Mouse (Mus musculus) intestine, postnatal 0 days (tissue): ENCODE measurements around the gene Aak1. TPM values are rescaled to one million over a fixed set of nuclear protein-coding genes. Genes with fewer than 3 reads are reported as not detected.

Experiments used
- ATAC-seq: fragments of 200-750 bp; cut with Nextera tagmentation; 2 replicates; pipeline ENCODE4 v1.8.0; 2017; ENCODE audit warnings: mild to moderate bottlenecking, moderate TSS enrichment, moderate library complexity
- H3K27ac ChIP-seq: fragments of 300-500 bp; sonication (generic); 2 replicates; pipeline ENCODE4 v1.5.1; 2014; ENCODE audit warnings: mild to moderate bottlenecking, low read depth, low read length, moderate library complexity
- H3K27me3 ChIP-seq: fragments of 300-500 bp; sonication (generic); replicated peaks from 2 replicates; pipeline ENCODE4 v1.6.1; 2014; ENCODE audit warnings: low read length, mixed read lengths; ENCODE audit not compliant: control insufficient read depth, insufficient read depth
- H3K36me3 ChIP-seq: fragments of 300-500 bp; sonication (generic); 2 replicates; pipeline ENCODE4 v1.6.1; 2014; ENCODE audit warnings: mild to moderate bottlenecking, moderate library complexity; ENCODE audit not compliant: control insufficient read depth, insufficient read depth
- H3K4me1 ChIP-seq: fragments of 300-500 bp; sonication (generic); replicated peaks from 2 replicates; pipeline ENCODE4 v1.6.1; 2014; ENCODE audit warnings: antibody characterized with exemption, low read length, mixed read lengths; ENCODE audit not compliant: control insufficient read depth, insufficient read depth
- H3K4me2 ChIP-seq: fragments of 300-500 bp; sonication (generic); replicated peaks from 2 replicates; pipeline ENCODE4 v1.6.1; 2014; ENCODE audit warnings: low read depth, mild to moderate bottlenecking, moderate library complexity
- H3K4me3 ChIP-seq: fragments of 300-500 bp; sonication (generic); 2 replicates; pipeline ENCODE4 v1.5.1; 2014; ENCODE audit warnings: low read depth, low read length
- H3K9ac ChIP-seq: fragments of 300-500 bp; sonication (generic); 2 replicates; pipeline ENCODE4 v1.6.1; 2014; ENCODE audit warnings: mild to moderate bottlenecking, low read depth, low read length
- H3K9me3 ChIP-seq: fragments of 300-500 bp; sonication (generic); 2 replicates; pipeline ENCODE4 v1.6.1; 2016; ENCODE audit warnings: mixed run types; ENCODE audit not compliant: control insufficient read depth
- CTCF ChIP-seq: sonication (generic); IDR thresholded peaks from 2 replicates; pipeline ENCODE4 v1.5.1; 2016; ENCODE audit warnings: low read depth, mild to moderate bottlenecking, control low read depth, antibody characterized with exemption, moderate library complexity
- WGBS: fragments of 180-500 bp; shearing (Covaris S2); extraction: QIAGEN DNeasy Blood & Tissue Kit; methylation state at CpG from one replicate; pipeline ENCODE4 v1.1.7; 2014; 5-methylcytosine and 5-hydroxymethylcytosine counted together
- polyA plus RNA-seq: library from polyadenylated mRNA; unstranded; fragments of >200 nt; fragmentation: Nextera tagmentation; extraction: Ambion mirVana; gene quantifications from 2 replicates; pipeline ENCODE4 v1.2.1, GENCODE M21; 2015

Aak1 gene
- polyA plus RNA-seq, 1 experiment from 2014 or later = 5.7 TPM

DNA sequence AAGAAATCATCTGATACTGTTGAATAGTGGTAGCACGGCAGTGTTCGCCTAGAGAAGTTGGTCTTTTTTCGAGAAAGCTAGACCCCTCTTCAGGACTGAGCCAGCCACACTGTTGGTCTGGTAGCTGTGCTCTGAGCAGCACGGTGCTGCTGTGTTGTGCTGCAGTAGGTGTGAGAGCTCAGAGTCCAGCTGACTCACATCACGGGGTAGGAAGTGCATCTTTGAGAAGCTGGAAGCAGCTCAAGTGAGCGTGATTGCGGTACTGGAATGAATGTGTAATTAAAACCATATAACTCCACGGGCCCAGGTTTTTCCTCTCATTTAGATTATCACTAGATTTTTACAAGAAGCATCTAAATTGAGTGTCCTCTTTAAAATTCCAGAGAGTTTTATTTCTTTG, 97.8 kb downstream of the Aak1 start:
- WGBS = 53% methylated on average over 8 of the region's 8 CpGs
- Histone ChIP-seq H3K27me3 (no peaks in the 10 kb centered on the region), H3K27ac (peak overlapping the region; percentile 41; the same call in 1 of the 2 replicates), H3K4me2 (no peak overlapping the region), H3K9ac (no peak overlapping the region), H3K9me3 (no peaks in the 10 kb centered on the region), H3K4me1 (no peaks in the 10 kb centered on the region), H3K36me3 (peaks cover 35% of the 10 kb centered on the region), H3K4me3 (no peak overlapping the region)
- peak; percentile 77 for ATAC-seq
- no peak for TF ChIP-seq CTCF

DNA sequence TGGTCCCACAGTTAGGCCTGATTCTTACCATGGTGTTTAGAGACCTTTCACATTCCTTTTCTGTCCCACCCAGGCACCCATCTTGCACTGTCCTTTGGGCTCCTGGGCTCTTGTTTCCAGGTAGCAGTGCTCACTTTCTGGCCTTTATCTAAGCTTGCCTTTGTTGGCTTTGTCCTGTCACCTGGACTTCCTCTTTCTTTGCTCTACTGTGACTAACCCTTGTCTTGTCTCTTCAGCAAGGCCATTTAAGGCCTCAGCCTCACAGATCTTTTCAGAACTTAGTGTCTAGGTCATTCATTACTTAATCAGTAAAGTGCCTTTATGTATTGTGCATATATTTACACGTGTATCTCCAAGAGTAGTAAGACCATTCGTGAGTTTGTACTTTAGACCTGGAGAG, 99.4 kb downstream of the Aak1 start:
- Histone ChIP-seq H3K4me1 (no peaks in the 10 kb centered on the region), H3K4me2 (no peak overlapping the region), H3K9ac (no peak overlapping the region), H3K36me3 (peaks cover 35% of the 10 kb centered on the region), H3K4me3 (no peak overlapping the region), H3K27me3 (no peaks in the 10 kb centered on the region), H3K9me3 (no peaks in the 10 kb centered on the region), H3K27ac (no peak overlapping the region)
- no peak; the same call in 1 of the 2 replicates for ATAC-seq
- TF ChIP-seq CTCF = no peak
- WGBS = 48% methylated on average over 2 of the region's 2 CpGs

DNA sequence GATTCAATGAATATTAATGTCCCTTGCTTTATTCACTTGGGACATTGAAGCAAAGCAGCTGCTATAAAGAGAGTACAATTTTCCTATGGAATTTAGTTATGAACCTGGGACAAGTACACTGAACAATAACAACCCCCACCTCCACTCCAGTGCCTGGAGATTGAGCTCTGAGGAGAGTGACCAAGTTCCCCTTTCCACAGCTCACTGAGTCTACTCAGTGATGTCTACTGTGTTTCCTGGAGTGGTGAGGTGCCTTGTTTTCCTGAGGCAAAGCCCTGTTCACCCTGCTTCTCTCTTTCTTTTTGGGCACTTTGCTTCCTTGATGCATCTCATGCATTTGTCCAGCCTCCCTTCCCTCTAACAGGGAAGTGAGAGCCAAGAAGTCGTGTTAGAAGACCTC, 100.8 kb downstream of the Aak1 start:
- Histone ChIP-seq H3K4me2 (no peak overlapping the region), H3K9me3 (no peaks in the 10 kb centered on the region), H3K4me1 (no peaks in the 10 kb centered on the region), H3K27ac (no peak overlapping the region), H3K9ac (no peak overlapping the region), H3K4me3 (no peak overlapping the region), H3K27me3 (no peaks in the 10 kb centered on the region), H3K36me3 (peaks cover 37% of the 10 kb centered on the region)
- WGBS = 79% methylated on average over 1 of the region's 1 CpGs
- TF ChIP-seq CTCF = no peak
- ATAC-seq = no peak

DNA sequence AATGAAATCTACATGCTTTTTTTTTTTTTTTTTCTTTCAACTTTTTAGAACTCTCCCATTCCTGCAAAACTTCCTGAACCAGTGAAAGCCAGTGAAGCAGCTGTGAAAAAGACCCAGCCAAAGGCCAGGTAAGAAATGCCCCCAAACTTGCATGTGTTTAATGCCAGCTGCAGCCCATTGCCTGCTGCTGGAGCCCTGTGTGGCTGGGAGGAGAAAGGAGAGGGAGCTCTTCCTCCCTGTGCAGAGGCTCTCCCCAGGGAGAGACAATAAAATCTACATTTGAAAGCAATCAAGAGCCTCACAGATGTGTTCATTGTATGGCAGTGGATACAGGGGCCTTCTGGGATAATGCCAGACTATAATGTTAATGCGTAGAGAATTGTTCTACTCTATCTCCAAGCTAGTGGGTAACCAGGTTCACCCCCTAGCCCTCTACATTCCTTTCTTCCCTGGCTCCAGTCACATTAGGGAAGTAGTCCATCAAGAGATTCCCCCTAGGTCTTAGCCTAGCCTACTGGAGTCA, 101.5 kb downstream of the Aak1 start:
- Histone ChIP-seq H3K9ac (no peak overlapping the region), H3K4me3 (no peak overlapping the region), H3K9me3 (no peaks in the 10 kb centered on the region), H3K4me2 (no peak overlapping the region), H3K36me3 (peaks cover 35% of the 10 kb centered on the region), H3K27ac (no peak overlapping the region), H3K4me1 (no peaks in the 10 kb centered on the region), H3K27me3 (no peaks in the 10 kb centered on the region)
- TF ChIP-seq CTCF = no peak
- no peak for ATAC-seq
- 96% methylated on average over 1 of the region's 1 CpGs for WGBS

DNA sequence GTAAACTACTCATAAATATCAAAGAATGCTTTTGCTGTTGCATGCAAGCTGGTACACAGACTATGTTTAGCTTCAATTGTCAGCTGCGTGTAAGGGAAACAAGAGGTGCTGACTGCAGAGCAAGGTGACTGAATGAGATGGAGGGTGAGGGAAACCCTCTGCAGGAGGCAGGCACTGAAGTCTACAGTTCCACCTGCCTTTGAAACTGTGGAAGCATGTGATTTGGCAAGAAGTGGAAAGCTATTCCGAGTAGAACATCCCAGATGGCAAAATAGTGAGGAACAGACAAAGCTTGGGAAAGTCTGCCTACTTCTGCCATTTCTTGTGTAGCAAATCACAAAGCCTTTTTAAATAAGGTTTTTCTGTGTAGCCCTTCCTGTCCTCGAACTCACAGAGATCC, 106.4 kb downstream of the Aak1 start:
- 83% methylated on average over 3 of the region's 3 CpGs for WGBS
- Histone ChIP-seq H3K9ac (no peak overlapping the region), H3K9me3 (no peaks in the 10 kb centered on the region), H3K27ac (no peak overlapping the region), H3K36me3 (peaks cover 55% of the 10 kb centered on the region), H3K27me3 (no peaks in the 10 kb centered on the region), H3K4me3 (no peak overlapping the region), H3K4me2 (no peak overlapping the region), H3K4me1 (no peaks in the 10 kb centered on the region)
- ATAC-seq = no peak
- TF ChIP-seq CTCF = no peak

DNA sequence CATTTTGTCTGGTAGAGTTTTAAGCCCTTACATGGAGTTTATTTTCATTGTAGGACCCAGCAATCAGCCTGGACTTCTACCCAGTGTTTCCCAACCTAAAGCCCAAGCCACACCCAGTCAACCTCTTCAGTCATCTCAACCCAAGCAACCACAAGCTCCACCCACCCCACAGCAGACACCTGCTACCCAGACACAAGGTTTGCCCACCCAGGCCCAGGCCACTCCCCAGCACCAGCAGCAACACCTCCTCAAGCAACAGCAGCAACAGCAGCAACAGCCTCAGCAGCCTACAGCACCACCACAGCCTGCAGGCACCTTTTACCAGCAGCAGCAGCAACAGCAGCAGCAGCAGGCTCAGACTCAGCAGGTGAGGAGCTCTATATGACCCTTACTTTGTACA, 106.9 kb downstream of the Aak1 start:
- TF ChIP-seq CTCF = no peak
- Histone ChIP-seq H3K36me3 (peaks cover 55% of the 10 kb centered on the region), H3K27me3 (no peaks in the 10 kb centered on the region), H3K4me1 (no peaks in the 10 kb centered on the region), H3K9me3 (no peaks in the 10 kb centered on the region), H3K4me2 (no peak overlapping the region), H3K9ac (no peak overlapping the region), H3K27ac (no peak overlapping the region), H3K4me3 (no peak overlapping the region)
- ATAC-seq = no peak

DNA sequence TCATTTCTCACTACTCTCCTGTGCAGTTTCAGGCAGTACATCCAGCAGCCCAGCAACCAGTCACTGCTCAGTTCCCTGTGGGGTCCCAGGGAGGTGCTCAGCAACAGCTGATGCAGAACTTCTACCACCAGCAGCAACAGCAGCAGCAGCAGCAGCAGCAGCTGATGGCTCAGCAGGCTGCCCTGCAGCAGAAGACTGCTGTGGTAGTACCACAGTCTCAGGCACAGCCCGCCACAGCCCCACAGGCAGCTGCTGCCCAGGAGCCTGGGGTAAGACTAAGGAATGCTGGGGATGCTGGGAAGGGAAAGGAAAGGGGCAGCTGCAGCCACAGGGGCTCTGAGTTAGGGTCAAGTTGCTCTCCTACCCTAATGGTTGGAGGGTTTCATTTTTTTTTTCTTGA, 109.7 kb downstream of the Aak1 start:
- Histone ChIP-seq H3K4me2 (no peak overlapping the region), H3K9me3 (no peaks in the 10 kb centered on the region), H3K27me3 (no peaks in the 10 kb centered on the region), H3K9ac (no peak overlapping the region), H3K4me1 (no peaks in the 10 kb centered on the region), H3K36me3 (peaks cover 65% of the 10 kb centered on the region), H3K27ac (no peak overlapping the region), H3K4me3 (no peak overlapping the region)
- 93% methylated on average over 1 of the region's 1 CpGs for WGBS
- TF ChIP-seq CTCF = no peak
- no peak for ATAC-seq
